ENCODE assay signal across 8 mouse cellular contexts in the genomic region with DNA sequence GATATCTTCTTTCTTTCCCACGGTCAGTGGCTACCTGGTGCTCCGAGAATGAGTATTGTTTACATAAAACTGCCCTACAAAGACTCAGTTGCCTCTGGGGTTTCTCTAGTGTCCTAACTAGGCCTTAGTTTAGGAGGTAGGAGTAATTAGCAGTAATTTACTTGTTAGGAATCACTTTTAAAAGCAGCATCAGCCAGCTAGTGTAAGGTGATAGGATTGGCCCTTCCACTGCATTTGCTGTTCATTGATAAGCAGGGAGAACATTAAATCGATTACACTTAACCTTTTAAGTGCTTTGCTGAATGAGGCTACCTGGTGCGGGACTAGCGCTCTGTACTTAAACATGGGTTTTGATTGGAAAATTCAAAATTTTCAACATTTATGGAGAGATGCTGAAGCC. TPM values are rescaled to one million over a fixed set of nuclear protein-coding genes. Genes with fewer than 3 reads are reported as not detected.
A peak's percentile ranks its signal among the peaks of the same experiment; 100 is the strongest.
DNase-seq lines count a peak whose midpoint lies in the region; ATAC-seq lines count a peak whose summit lies in the region.

No protein-coding gene starts in this region.

- DNase-seq in heart, postnatal 10 days, result no peak
- no peak for DNase-seq in intestine, embryonic 14.5 days (ENCODE audit: low spot score)
- DNase-seq in cerebellum, adult 8-10 months, result no peak
- DNase-seq in layer of hippocampus, postnatal 10 days (ENCODE audit: low spot score in 2 of 2), result no peak
- no peak for DNase-seq in layer of hippocampus, adult 9-11 months

- ATAC-seq in heart, embryonic 14.5 days (ENCODE audit: insufficient number of reproducible peaks, insufficient read depth, low FRiP score, low read depth), result no peak
- ATAC-seq in embryonic facial prominence, embryonic 13.5 days (ENCODE audit: insufficient number of reproducible peaks, insufficient read depth, low FRiP score, low TSS enrichment, low read depth), result no peak
- no peak for ATAC-seq in intestine, embryonic 14.5 days (replicated peaks; ENCODE audit: low FRiP score, low TSS enrichment, low read depth)
- no peak for ATAC-seq in midbrain, embryonic 16.5 days

- intact Hi-C loops in heart, postnatal 10 days (cut with DNase I), result loop anchor here (2.0 to 10.0 kb wide), 4 partner anchors 43 to 314 kb away; a partner anchor contains a TSS

- H3K9me3 ChIP-seq in heart, embryonic 14.5 days (ENCODE audit: control insufficient read depth, low read length), result no peaks in the 10 kb centered on the region
- H3K9me3 ChIP-seq in embryonic facial prominence, embryonic 13.5 days, result no peaks in the 10 kb centered on the region
- no peaks in the 10 kb centered on the region for H3K9me3 ChIP-seq in intestine, embryonic 14.5 days (ENCODE audit: control insufficient read depth, low read length)
- H3K9me3 ChIP-seq in midbrain, embryonic 16.5 days (replicated peaks; ENCODE audit: control insufficient read depth, low read length, poor library complexity, severe bottlenecking), result no peaks in the 10 kb centered on the region

- H3K36me3 ChIP-seq in heart, embryonic 14.5 days (ENCODE audit: control insufficient read depth, insufficient read depth, low read length), result 0 out of 2 replicates have a peak, but pooled peaks cover under 1% of the 10 kb centered on the region
- 0 out of 2 replicates have a peak, but pooled peaks cover under 1% of the 10 kb centered on the region for H3K36me3 ChIP-seq in embryonic facial prominence, embryonic 13.5 days
- no peaks in the 10 kb centered on the region for H3K36me3 ChIP-seq in intestine, embryonic 14.5 days (ENCODE audit: control insufficient read depth, insufficient read depth, low read length)
- no peaks in the 10 kb centered on the region for H3K36me3 ChIP-seq in midbrain, embryonic 16.5 days (ENCODE audit: control insufficient read depth, insufficient read depth, low read length)

- H3K4me3 ChIP-seq in heart, embryonic 14.5 days (ENCODE audit: control insufficient read depth in 1 of 2, insufficient read depth in 1 of 2, low read depth in 1 of 2, low read length in 2 of 2), result peak overlapping the region; percentile 73 to 82; a peak in 3 of 4 replicates
- peak overlapping the region; percentile 79 for H3K4me3 ChIP-seq in embryonic facial prominence, embryonic 13.5 days
- peak overlapping the region; percentile 53 for H3K4me3 ChIP-seq in intestine, embryonic 14.5 days (ENCODE audit: low read depth, low read length)
- H3K4me3 ChIP-seq in midbrain, embryonic 16.5 days (ENCODE audit: low read depth, low read length), result peak overlapping the region; percentile 77

- peak overlapping the region; percentile 85 for H3K4me2 ChIP-seq in heart, embryonic 14.5 days (ENCODE audit: low read length)
- H3K4me2 ChIP-seq in embryonic facial prominence, embryonic 13.5 days, result peak overlapping the region; percentile 65
- peak overlapping the region; percentile 59 for H3K4me2 ChIP-seq in intestine, embryonic 14.5 days (ENCODE audit: low read length)
- H3K4me2 ChIP-seq in midbrain, embryonic 16.5 days (ENCODE audit: low read length), result peak overlapping the region; percentile 78

- H3K9ac ChIP-seq in heart, embryonic 14.5 days (ENCODE audit: low read length), result peak overlapping the region; percentile 95
- H3K9ac ChIP-seq in embryonic facial prominence, embryonic 13.5 days, result peak overlapping the region; percentile 87
- H3K9ac ChIP-seq in intestine, embryonic 14.5 days (ENCODE audit: low read length), result peak overlapping the region; percentile 78
- peak overlapping the region; percentile 74; the same call in 1 of the 2 replicates for H3K9ac ChIP-seq in midbrain, embryonic 16.5 days (ENCODE audit: low read depth, low read length)

- H3K4me1 ChIP-seq in heart, embryonic 14.5 days (ENCODE audit: control insufficient read depth in 2 of 2, insufficient read depth in 2 of 2, low read length in 2 of 2), result peaks cover 25 to 52% of the 10 kb centered on the region in 2 experiments
- peaks cover 55% of the 10 kb centered on the region for H3K4me1 ChIP-seq in embryonic facial prominence, embryonic 13.5 days
- H3K4me1 ChIP-seq in intestine, embryonic 14.5 days (replicated peaks; ENCODE audit: control insufficient read depth, insufficient read depth, low read length), result peaks cover 22% of the 10 kb centered on the region
- peaks cover 18% of the 10 kb centered on the region for H3K4me1 ChIP-seq in midbrain, embryonic 16.5 days (ENCODE audit: control insufficient read depth, insufficient read depth, low read length)

- WGBS in heart, embryonic 14.5 days, result 41% methylated on average over 5 of the region's 5 CpGs
- 37% methylated on average over 5 of the region's 5 CpGs for WGBS in embryonic facial prominence, embryonic 13.5 days
- 34% methylated on average over 5 of the region's 5 CpGs for WGBS in intestine, embryonic 14.5 days
- 45% methylated on average over 5 of the region's 5 CpGs for WGBS in midbrain, embryonic 16.5 days

- peak overlapping the region; percentile 89 to 96; a peak in 3 of 4 replicates for H3K27ac ChIP-seq in heart, embryonic 14.5 days (replicated peaks in 1 of 2; ENCODE audit: control insufficient read depth in 1 of 2, insufficient read depth in 1 of 2, low read depth in 2 of 2, low read length in 2 of 2)
- no peak overlapping the region for H3K27ac ChIP-seq in embryonic facial prominence, embryonic 13.5 days
- H3K27ac ChIP-seq in intestine, embryonic 14.5 days (ENCODE audit: low read depth), result no peak overlapping the region
- H3K27ac ChIP-seq in midbrain, embryonic 16.5 days (ENCODE audit: low read length), result no peak overlapping the region

- no peaks in the 10 kb centered on the region for H3K27me3 ChIP-seq in heart, embryonic 14.5 days (ENCODE audit: control insufficient read depth, insufficient read depth, low read length)
- no peaks in the 10 kb centered on the region for H3K27me3 ChIP-seq in embryonic facial prominence, embryonic 13.5 days
- no peaks in the 10 kb centered on the region for H3K27me3 ChIP-seq in intestine, embryonic 14.5 days (replicated peaks; ENCODE audit: control insufficient read depth, insufficient read depth, low read length)
- H3K27me3 ChIP-seq in midbrain, embryonic 16.5 days (ENCODE audit: control insufficient read depth, insufficient read depth, low read depth, low read length), result no peaks in the 10 kb centered on the region

RNA-seq across cellular contexts. Expression of a gene that starts 54.5 kb away (rescaled TPM):
- polyA plus RNA-seq in heart, embryonic 14.5 days (2014; fragmentation: Nextera tagmentation; extraction: Ambion mirVana), result 1.1 and 1.3 TPM in 2 replicates
- total RNA-seq in heart, postnatal 10 days (2021), result under 1 TPM; 0.12 TPM
- polyA plus RNA-seq in embryonic facial prominence, embryonic 13.5 days (2015; fragmentation: Nextera tagmentation; extraction: Ambion mirVana), result 0.19 and 0.58 TPM in 2 replicates
- 0.65 and 0.97 TPM in 2 replicates for polyA plus RNA-seq in intestine, embryonic 14.5 days (2014; fragmentation: Nextera tagmentation; extraction: Ambion mirVana)
- 5.8 and 8.0 TPM in 2 replicates for polyA plus RNA-seq in midbrain, embryonic 16.5 days (2015; fragmentation: Nextera tagmentation; extraction: Ambion mirVana)
- total RNA-seq in layer of hippocampus, postnatal 10 days (2021), result 1 to 10 TPM; 5.7 to 6.4 TPM

Comparison
In these comparisons a context has a peak if more than half of its experiments do, and no peak if none do; other contexts are left out.
1. H3K27ac ChIP-seq: peak in heart, embryonic 14.5 days (2 of 2); none in embryonic facial prominence, embryonic 13.5 days (single experiment), intestine, embryonic 14.5 days (single experiment) and midbrain, embryonic 16.5 days (single experiment).
2. Peak in every context shown above with its lines, with median percentiles within 50 percentile points of each other: H3K4me2 ChIP-seq, H3K4me3 ChIP-seq and H3K9ac ChIP-seq.